8 mouse cellular contexts compared by ENCODE assay signal in the genomic region with DNA sequence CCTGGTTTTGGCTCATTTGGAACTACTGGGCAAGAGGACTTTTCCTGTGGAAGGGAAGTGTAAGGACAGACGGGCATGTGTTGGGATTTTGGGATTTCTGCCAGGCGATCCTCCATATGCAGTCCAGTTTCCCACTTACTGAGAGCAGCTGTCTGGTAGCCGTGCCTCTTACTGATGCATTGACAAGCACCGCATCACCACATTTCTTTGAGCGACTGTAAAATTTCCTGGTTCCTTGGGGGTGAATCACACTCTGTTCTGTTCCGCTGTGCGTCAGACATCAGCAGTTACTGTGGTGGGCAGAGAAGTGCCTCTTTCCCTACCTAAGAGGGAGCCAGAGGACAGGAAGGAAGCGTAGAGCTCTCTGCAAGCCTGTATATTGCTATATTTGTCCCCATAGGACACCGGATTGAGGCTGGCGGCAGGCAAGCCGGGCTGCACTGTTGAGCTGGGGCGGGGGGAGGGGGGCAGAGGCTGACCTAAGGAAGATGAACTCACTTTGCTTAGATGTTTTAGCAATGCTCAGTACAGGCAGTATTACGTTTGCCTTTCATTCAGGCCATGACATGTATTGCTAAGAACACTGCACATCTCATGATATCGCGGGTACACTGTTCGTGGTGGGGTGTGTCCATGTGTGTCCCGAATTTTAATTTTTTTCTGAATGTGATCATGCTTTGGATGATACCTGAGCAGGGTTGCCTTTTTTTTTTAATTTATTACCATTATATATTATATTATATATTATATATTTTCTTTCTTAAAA. TPM values are rescaled to one million over a fixed set of nuclear protein-coding genes. Genes with fewer than 3 reads are reported as not detected.
A peak's percentile ranks its signal among the peaks of the same experiment; 100 is the strongest.
DNase-seq lines count a peak whose midpoint lies in the region; ATAC-seq lines count a peak whose summit lies in the region.

No protein-coding gene starts in this region.

- no peaks in the 10 kb centered on the region for H3K27me3 ChIP-seq in heart, embryonic 12.5 days (replicated peaks)

- DNase-seq in heart, postnatal 14 days, result no peak
- peak; percentile 13 for DNase-seq in NIH3T3 (ENCODE audit: low read depth)
- DNase-seq in frontal cortex, adult 2 months (ENCODE audit: extremely low spot score in 1 of 2, low spot score in 1 of 2), result peak; percentile 48 to 75
- no peak for DNase-seq in adrenal gland, postnatal 25 days
- no peak for DNase-seq in adrenal gland, adult 18-20 months (ENCODE audit: low spot score in 2 of 2)

- H3K36me3 ChIP-seq in heart, embryonic 12.5 days, result peaks cover 37% of the 10 kb centered on the region

- ATAC-seq in heart, embryonic 12.5 days (ENCODE audit: insufficient number of reproducible peaks, low FRiP score), result no peak
- peak; percentile 35 for ATAC-seq in megakaryocyte progenitor cell, adult 5-6 weeks (replicated peaks; ENCODE audit: poor library complexity)
- no peak for ATAC-seq in CD4-positive, CD25-positive, alpha-beta regulatory T cell, adult 4 months

- H3K4me1 ChIP-seq in heart, embryonic 12.5 days (replicated peaks), result peaks cover 10% of the 10 kb centered on the region

- H3K9me3 ChIP-seq in heart, embryonic 12.5 days (replicated peaks), result no peaks in the 10 kb centered on the region

- 0 out of 2 replicates have a peak overlapping the region, but pooled peaks have one; percentile 28 for H3K9ac ChIP-seq in heart, embryonic 12.5 days

- intact Hi-C loops in heart, postnatal 14 days (cut with DNase I), result no loop called here

- 64% methylated on average over 17 of the region's 17 CpGs for WGBS in heart, embryonic 12.5 days

- H3K4me3 ChIP-seq in heart, embryonic 12.5 days, result no peak overlapping the region

- H3K4me2 ChIP-seq in heart, embryonic 12.5 days, result no peak overlapping the region

- peak overlapping the region; percentile 36; the same call in 1 of the 2 replicates for H3K27ac ChIP-seq in heart, embryonic 12.5 days (ENCODE audit: poor library complexity, severe bottlenecking)

RNA-seq across cellular contexts. Expression of a gene that starts 56.8 kb away (rescaled TPM):
- 11.3 and 12.4 TPM in 2 replicates for polyA plus RNA-seq in heart, embryonic 12.5 days (2016; fragmentation: Nextera tagmentation; extraction: Ambion mirVana)
- 10 to 100 TPM; 13.0 to 13.9 TPM for total RNA-seq in heart, postnatal 14 days (2021)
- polyA plus RNA-seq in frontal cortex, adult 2 months (2012; rRNA removed), result 28.9 and 29.4 TPM in 2 replicates
- total RNA-seq in megakaryocyte progenitor cell, adult 5-6 weeks (2015), result 0.71 and 2.2 TPM in 2 replicates
- 1.8 and 2.9 TPM in 2 replicates for total RNA-seq in megakaryocyte progenitor cell, adult 5-6 weeks (2017)
- total RNA-seq in adrenal gland, postnatal 25 days (2021), result 19.7 and 25.4 TPM in 2 replicates
- 1 to 10 TPM in 1 of 2 experiments, under 1 TPM in 1; 0.77 to 1.0 TPM for polyA plus RNA-seq in CD4-positive, CD25-positive, alpha-beta regulatory T cell, adult 4 months (2017; shearing (Covaris generic))
- 10 to 100 TPM; 13.6 to 20.2 TPM for total RNA-seq in adrenal gland, adult 18-20 months (2021)

Comparison
In these comparisons a context has a peak if more than half of its experiments do, and no peak if none do; other contexts are left out.
1. DNase-seq: peak in NIH3T3 (single experiment) and frontal cortex, adult 2 months (2 of 2); none in heart, postnatal 14 days (0 of 2), adrenal gland, postnatal 25 days (single experiment) and adrenal gland, adult 18-20 months (0 of 2).